Mouse (Mus musculus) myocyte (in vitro differentiated cells): ENCODE data around the gene Ttyh3.

Experiments used
- MAX ChIP-seq: IDR thresholded peaks from one replicate; pipeline ENCODE4 v1.6.1; 2011; ENCODE audit warnings: low read depth, mild to moderate bottlenecking, control low read depth
- MYOD1 ChIP-seq, 3 experiments: IDR thresholded peaks; one replicate each; pipeline ENCODE4 v1.6.1; 2011; ENCODE audit warnings: control low read depth in 2 of 3, low read depth in 2 of 3, mild to moderate bottlenecking in 2 of 3, moderate library complexity in 1 of 3; ENCODE audit not compliant: insufficient read length in 2 of 3, control insufficient read depth in 1 of 3
- POLR2A ChIP-seq: IDR thresholded peaks from one replicate; pipeline ENCODE4 v1.6.1; 2011; ENCODE audit warnings: low read depth, mild to moderate bottlenecking, control low read depth, moderate library complexity; ENCODE audit not compliant: insufficient read length
- POLR2AphosphoS2 ChIP-seq: IDR thresholded peaks from one replicate; pipeline ENCODE4 v1.6.1; 2011; ENCODE audit warnings: low read depth, control low read depth; ENCODE audit not compliant: insufficient read length
- REST ChIP-seq: IDR thresholded peaks from one replicate; pipeline ENCODE4 v1.6.1; 2011; ENCODE audit warnings: mild to moderate bottlenecking, control low read depth, moderate library complexity; ENCODE audit not compliant: insufficient read depth, insufficient read length
- SRF ChIP-seq: IDR thresholded peaks from one replicate; pipeline ENCODE4 v1.6.1; 2011; ENCODE audit warnings: low read depth; ENCODE audit not compliant: control insufficient read depth, insufficient read length
- TCF12 ChIP-seq: IDR thresholded peaks from one replicate; pipeline ENCODE4 v1.6.1; 2011; ENCODE audit warnings: mild to moderate bottlenecking, control low read depth; ENCODE audit not compliant: poor library complexity, insufficient read depth, severe bottlenecking
- USF1 ChIP-seq: IDR thresholded peaks from one replicate; pipeline ENCODE4 v1.6.1; 2011; ENCODE audit warnings: low read depth, mild to moderate bottlenecking, control low read depth, moderate library complexity

DNA sequence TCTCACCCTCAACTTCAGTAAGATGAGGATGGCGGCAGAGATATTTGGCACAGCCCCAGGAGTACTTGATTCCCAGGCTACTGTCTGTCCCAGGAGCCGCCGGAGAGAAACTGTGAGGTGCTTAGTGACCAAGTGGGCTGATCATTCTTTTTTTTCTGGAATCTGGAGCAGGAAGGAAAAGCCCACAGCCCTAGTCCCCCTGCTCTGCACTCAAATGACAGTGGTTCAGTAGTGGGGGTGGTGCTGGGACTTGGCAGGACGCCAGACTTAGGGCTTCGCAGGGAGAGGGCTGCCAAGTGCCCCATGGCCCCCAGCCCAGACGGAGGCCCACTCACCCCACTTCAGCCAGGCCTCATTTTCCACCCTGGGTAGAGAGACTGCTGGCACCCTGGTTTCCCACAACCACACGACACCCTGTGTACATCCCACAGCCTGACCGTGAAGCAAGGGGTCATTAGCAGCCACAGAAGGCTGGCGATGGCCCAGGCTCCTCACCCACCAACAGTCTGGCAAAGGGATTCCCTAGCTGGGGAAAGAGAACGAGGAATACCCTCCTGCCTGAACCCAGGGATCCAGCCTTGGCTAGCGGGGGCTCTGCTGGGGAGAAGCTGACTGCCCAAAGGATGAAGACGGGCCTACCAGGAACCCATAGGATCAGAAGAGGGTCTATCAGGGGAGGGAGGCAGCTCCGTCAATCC, 861 bp downstream of the Ttyh3 start:
- TF ChIP-seq POLR2A (no peak), TCF12 (no peak), USF1 (no peak), MAX (no peak), SRF (no peak), REST (no peak), POLR2AphosphoS2 (no peak), MYOD1 (IDR thresholded peaks at IDR 0.05; ENCODE audit: control insufficient read depth in 1 of 3, insufficient read length in 2 of 3, low read depth in 2 of 3) (no peak)
